Mouse (Mus musculus) erythroblast, embryonic 14.5 days (primary cell): ENCODE results near the gene Glb1l.

Source experiments
- GATA1 ChIP-seq: IDR thresholded peaks from 2 replicates; pipeline ENCODE4 v1.6.1; 2012; ENCODE audit warnings: low read length, inconsistent platforms, mixed read lengths
- TAL1 ChIP-seq: IDR thresholded peaks from 3 replicates; pipeline ENCODE4 v1.6.1; 2012; ENCODE audit warnings: low read length, inconsistent platforms, mixed read lengths

GRCm38 (mm10) chr1:75222926-75223325, 12.3 kb upstream of the Glb1l start:
- TF ChIP-seq GATA1: no peak
- TF ChIP-seq TAL1: no peak
